Mouse (Mus musculus) lung, embryonic 15.5 days (tissue): Measurements from ENCODE around the gene Aoc2. TPM values are rescaled to one million over a fixed set of nuclear protein-coding genes. Genes with fewer than 3 reads are reported as not detected.
"Not testable (repeated sequence)": the region's sequence is repeated elsewhere in the genome, so short reads cannot be mapped to it uniquely, and the experiment has no call there.

Experiments
- ATAC-seq: fragments of 200-750 bp; cut with Nextera tagmentation; 2 replicates; pipeline ENCODE4 v1.8.0; 2017; ENCODE audit warnings: moderate number of reproducible peaks, borderline replicate concordance; ENCODE audit not compliant: low FRiP score, low TSS enrichment; ENCODE audit errors: extremely low read depth
- H3K27ac ChIP-seq: fragments of 300-500 bp; sonication (generic); 2 replicates; pipeline ENCODE4 v1.5.1; 2015; ENCODE audit warnings: moderate library complexity, mild to moderate bottlenecking, inconsistent platforms
- H3K27me3 ChIP-seq: fragments of 300-500 bp; sonication (generic); 2 replicates; pipeline ENCODE4 v1.6.1; 2015; ENCODE audit warnings: inconsistent platforms
- H3K36me3 ChIP-seq: fragments of 300-500 bp; sonication (generic); 2 replicates; pipeline ENCODE4 v1.6.1; 2015; ENCODE audit warnings: inconsistent platforms
- H3K4me1 ChIP-seq: fragments of 300-500 bp; sonication (generic); 2 replicates; pipeline ENCODE4 v1.6.1; 2015; ENCODE audit warnings: inconsistent platforms
- H3K4me2 ChIP-seq: fragments of 300-500 bp; sonication (generic); 2 replicates; pipeline ENCODE4 v1.6.1; 2015; ENCODE audit warnings: inconsistent platforms, mild to moderate bottlenecking, moderate library complexity
- H3K4me3 ChIP-seq: fragments of 300-500 bp; sonication (generic); 2 replicates; pipeline ENCODE4 v1.5.1; 2015; ENCODE audit warnings: mild to moderate bottlenecking, inconsistent platforms
- H3K9ac ChIP-seq: fragments of 300-500 bp; sonication (generic); 2 replicates; pipeline ENCODE4 v1.6.1; 2015; ENCODE audit warnings: inconsistent platforms
- H3K9me3 ChIP-seq: fragments of 300-500 bp; sonication (generic); 2 replicates; pipeline ENCODE4 v1.6.1; 2016; ENCODE audit warnings: inconsistent platforms
- WGBS: fragments of 180-500 bp; shearing (Covaris S2); methylation state at CpG from one replicate; pipeline ENCODE4 v1.1.7; 2015; 5-methylcytosine and 5-hydroxymethylcytosine counted together
- polyA plus RNA-seq: library from polyadenylated mRNA; unstranded; fragments of >200 nt; fragmentation: Nextera tagmentation; extraction: Ambion mirVana; gene quantifications from 2 replicates; pipeline ENCODE4 v1.2.1, GENCODE M21; 2015

The Aoc2 gene
- polyA plus RNA-seq, 1 experiment from 2014 or later: 1.2 TPM

DNA sequence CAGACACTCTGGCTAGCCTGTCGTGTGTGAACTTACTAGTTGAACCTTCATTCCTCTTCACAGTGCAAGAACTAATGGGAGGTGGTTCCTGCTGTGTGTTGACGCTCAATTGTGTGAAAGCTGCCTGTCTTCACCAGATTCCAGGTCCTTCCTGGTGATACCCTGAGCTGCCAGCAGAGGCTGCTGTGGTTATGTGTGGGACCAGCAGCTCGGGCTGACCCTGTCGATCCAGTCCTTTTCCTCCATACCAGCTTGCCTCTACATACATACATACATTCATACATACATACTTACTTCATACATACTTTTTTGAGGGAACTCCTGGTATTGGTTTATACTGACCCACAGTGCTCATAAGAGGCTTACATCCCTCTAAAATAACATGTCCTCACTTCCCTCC lies 1.3 kb upstream of the Aoc2 start:
- peak; percentile 62; the same call in 1 of the 2 replicates for ATAC-seq
- Histone ChIP-seq H3K36me3 (peaks cover 71% of the 10 kb centered on the region), H3K4me3 (no peak overlapping the region), H3K9me3 (no peaks in the 10 kb centered on the region), H3K27ac (no peak overlapping the region), H3K4me1 (no peaks in the 10 kb centered on the region), H3K4me2 (no peak overlapping the region), H3K9ac (no peak overlapping the region), H3K27me3 (no peaks in the 10 kb centered on the region)
- 12% methylated on average over 4 of the region's 4 CpGs for WGBS

DNA sequence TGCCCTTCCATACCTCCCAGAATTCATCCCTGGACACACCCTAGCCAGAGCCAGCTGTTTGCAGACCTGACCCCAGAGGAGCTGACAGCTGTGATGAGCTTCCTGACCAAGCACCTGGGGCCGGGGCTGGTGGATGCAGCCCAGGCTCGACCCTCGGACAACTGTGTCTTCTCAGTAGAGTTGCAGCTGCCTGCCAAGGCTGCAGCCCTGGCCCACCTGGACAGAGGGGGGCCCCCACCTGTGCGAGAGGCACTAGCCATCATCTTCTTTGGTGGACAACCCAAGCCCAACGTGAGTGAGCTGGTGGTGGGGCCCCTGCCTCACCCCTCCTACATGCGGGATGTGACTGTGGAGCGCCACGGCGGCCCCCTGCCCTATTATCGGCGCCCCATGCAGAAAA lies 338 bp downstream of the Aoc2 start:
- H3K9ac ChIP-seq, H3K4me1 ChIP-seq, H3K27me3 ChIP-seq, H3K27ac ChIP-seq, ATAC-seq, H3K4me2 ChIP-seq, H3K9me3 ChIP-seq, H3K4me3 ChIP-seq: not testable (repeated sequence)
- WGBS: 88% methylated on average over 11 of the region's 11 CpGs
- H3K36me3 ChIP-seq: peaks cover 55% of the 10 kb centered on the region

DNA sequence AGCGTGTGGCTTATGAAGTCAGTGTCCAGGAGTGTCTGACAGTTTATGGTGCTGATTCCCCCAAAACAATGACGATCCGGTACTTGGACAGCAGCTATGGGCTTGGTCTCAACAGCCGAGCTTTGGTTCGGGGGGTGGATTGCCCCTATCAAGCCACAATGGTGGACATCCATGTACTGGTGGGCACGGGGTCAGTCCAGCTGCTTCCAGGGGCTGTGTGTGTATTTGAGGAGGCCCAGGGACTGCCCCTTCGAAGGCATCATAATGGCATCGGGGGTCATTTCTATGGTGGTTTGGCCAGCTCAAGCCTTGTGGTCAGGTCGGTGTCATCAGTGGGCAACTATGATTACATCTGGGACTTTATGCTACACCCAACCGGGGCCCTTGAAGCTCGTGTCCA lies 1.3 kb downstream of the Aoc2 start:
- Histone ChIP-seq H3K4me2 (no peak overlapping the region), H3K4me1 (no peaks in the 10 kb centered on the region; the same call in 1 of the 2 replicates), H3K4me3 (no peak overlapping the region), H3K27ac (no peak overlapping the region), H3K27me3 (no peaks in the 10 kb centered on the region), H3K36me3 (peaks cover 45% of the 10 kb centered on the region), H3K9me3 (no peaks in the 10 kb centered on the region), H3K9ac (no peak overlapping the region)
- ATAC-seq: no peak
- 83% methylated on average over 11 of the region's 11 CpGs for WGBS

DNA sequence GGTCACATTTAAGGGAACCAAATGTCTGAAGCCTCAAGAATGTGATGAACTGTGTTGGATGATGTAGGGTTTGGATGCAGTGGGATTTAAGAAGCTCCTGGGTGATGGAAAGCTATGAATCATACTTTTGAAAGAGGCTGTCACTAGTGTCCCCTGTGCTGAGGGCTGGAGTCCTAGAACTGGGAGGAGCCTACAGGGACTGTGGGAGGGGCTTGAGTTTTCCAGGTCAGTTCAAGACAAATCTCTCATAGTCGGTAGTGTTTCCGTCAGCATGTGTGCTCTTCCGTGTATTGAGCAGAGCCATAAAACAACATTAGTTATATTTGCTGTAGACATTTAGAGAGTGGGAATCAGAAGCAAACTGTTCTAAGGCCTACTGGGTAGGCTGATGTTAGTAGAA lies 2.4 kb downstream of the Aoc2 start:
- H3K9me3 ChIP-seq: no peaks in the 10 kb centered on the region
- no peak overlapping the region for H3K9ac ChIP-seq
- H3K4me2 ChIP-seq: no peak overlapping the region
- no peak for ATAC-seq
- no peaks in the 10 kb centered on the region; the same call in 1 of the 2 replicates for H3K4me1 ChIP-seq
- H3K27me3 ChIP-seq: no peaks in the 10 kb centered on the region
- H3K4me3 ChIP-seq: no peak overlapping the region
- H3K27ac ChIP-seq: no peak overlapping the region
- 51% methylated on average over 3 of the region's 3 CpGs for WGBS
- H3K36me3 ChIP-seq: peaks cover 34% of the 10 kb centered on the region

DNA sequence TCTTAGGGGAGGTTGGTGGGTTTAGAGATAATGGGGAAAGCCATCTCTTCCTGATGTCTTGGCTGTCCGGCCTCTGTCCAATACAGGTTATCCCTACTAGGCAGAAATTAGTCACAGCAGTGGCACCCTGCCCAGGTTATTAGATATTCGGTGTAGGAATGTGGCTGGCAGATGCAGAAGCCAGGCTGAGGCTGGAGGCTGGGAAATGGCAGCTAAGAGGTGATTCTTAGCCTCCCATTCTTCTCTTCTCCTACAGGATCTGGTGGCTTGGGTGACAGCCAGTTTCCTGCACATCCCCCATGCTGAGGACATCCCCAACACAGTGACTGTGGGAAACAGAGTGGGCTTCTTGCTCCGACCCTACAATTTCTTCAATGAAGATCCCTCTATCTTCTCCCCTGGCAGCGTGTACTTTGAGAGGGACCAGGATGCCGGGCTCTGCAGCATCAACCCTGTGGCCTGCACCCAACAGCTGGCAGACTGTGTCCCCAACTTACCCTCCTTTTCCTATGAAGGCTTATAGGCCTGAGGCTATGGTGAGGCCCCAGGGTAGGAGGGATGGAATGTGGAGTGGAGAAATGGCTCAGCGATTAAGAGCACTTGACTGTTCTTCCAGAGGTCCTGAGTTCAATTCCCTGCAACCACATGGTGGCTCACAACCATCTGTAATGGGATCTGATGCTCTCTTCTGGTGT lies 4.2 kb downstream of the Aoc2 start:
- H3K4me1 ChIP-seq: no peaks in the 10 kb centered on the region; the same call in 1 of the 2 replicates
- H3K9me3 ChIP-seq: no peaks in the 10 kb centered on the region
- no peak for ATAC-seq
- no peak overlapping the region for H3K4me3 ChIP-seq
- no peak overlapping the region for H3K4me2 ChIP-seq
- no peaks in the 10 kb centered on the region for H3K27me3 ChIP-seq
- no peak overlapping the region for H3K9ac ChIP-seq
- peaks cover 17% of the 10 kb centered on the region for H3K36me3 ChIP-seq
- WGBS: 63% methylated on average over 6 of the region's 6 CpGs
- no peak overlapping the region for H3K27ac ChIP-seq

DNA sequence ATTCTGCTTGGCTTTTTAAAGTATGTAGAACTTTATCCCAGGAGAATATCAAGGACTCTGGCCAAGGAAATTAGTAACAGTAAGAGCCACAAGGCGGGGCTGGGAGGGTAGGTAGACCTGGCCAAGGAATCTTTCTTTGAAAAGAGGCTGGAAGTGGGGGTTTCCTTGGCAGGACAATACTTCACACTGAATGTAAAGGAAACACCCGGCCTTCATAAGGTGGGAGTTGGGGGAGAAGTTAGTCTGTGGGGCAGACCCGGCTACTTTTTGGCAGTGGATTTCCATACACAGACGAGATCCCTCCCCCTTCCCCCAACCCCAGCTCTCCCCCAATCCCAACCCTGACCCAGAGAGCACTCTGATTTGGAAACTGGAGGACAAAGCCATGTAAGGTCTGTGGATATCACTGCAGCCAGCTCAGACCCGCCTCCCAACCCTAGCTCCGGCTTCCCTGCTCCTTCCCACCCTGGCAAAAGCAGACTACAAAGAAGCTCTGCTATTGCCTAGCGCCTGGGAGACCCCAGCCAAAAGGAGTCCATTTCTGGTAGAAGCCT lies 5.6 kb downstream of the Aoc2 start, which contains the start of gene Aoc3:
Gene Aoc3 (plus strand): TSS at position 235 of the 554 bp plus-strand sequence.
- no peaks in the 10 kb centered on the region for H3K27me3 ChIP-seq
- H3K4me3 ChIP-seq: no peak within 1 kb of the TSS
- H3K9me3 ChIP-seq: no peaks in the 10 kb centered on the region
- H3K4me2 ChIP-seq: peak within 1 kb of the TSS; percentile 13; the same call in 1 of the 2 replicates
- H3K9ac ChIP-seq: no peak within 1 kb of the TSS
- H3K4me1 ChIP-seq: no peaks in the 10 kb centered on the region; the same call in 1 of the 2 replicates
- H3K27ac ChIP-seq: no peak within 1 kb of the TSS
- peaks cover 4% of the 10 kb centered on the region; the same call in 1 of the 2 replicates for H3K36me3 ChIP-seq
- ATAC-seq: 0 out of 2 replicates have a peak, but pooled peaks have one; percentile 36
- 59% methylated on average over 7 of the region's 7 CpGs for WGBS

DNA sequence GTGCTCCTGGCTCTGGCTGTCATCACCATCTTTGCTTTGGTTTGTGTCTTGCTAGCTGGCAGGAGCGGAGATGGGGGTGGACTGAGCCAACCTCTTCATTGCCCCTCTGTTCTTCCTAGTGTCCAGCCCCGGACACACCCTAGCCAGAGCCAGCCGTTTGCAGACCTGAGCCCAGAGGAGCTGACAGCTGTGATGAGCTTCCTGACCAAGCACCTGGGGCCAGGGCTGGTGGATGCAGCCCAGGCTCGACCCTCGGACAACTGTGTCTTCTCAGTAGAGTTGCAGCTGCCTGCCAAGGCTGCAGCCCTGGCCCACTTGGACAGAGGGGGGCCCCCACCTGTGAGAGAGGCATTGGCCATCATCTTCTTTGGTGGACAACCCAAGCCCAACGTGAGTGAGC lies 6.1 kb downstream of the Aoc2 start:
- H3K4me1 ChIP-seq, H3K36me3 ChIP-seq, H3K4me3 ChIP-seq, H3K27ac ChIP-seq, H3K27me3 ChIP-seq, H3K9ac ChIP-seq, H3K9me3 ChIP-seq: not testable (repeated sequence)
- 75% methylated on average over 6 of the region's 6 CpGs for WGBS
- H3K4me2 ChIP-seq: peak overlapping the region; percentile 13; the same call in 1 of the 2 replicates
- 0 out of 2 replicates have a peak, but pooled peaks have one; percentile 20 for ATAC-seq

DNA sequence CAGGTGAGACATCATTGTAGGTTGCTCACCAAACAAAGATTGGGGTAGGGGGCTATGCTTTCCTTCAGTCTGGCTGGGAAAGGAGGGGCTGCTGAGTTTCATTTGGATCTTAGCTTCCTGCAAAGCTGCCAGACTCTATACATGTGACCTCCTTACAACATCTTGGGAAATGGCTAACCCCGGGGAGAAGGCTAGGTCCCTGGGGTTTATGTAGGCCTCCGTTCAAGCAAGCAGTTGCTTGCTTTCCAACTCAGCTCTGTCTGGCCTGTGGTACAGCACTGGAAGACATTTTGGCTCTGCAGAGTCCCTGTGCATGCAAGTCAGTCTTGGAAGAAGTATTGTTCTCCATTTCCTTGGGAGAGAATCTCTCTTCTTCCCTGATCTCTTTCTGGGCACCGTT lies 7.7 kb downstream of the Aoc2 start:
- no peaks in the 10 kb centered on the region for H3K27me3 ChIP-seq
- WGBS: 74% methylated on average over 3 of the region's 3 CpGs
- no peaks in the 10 kb centered on the region for H3K9me3 ChIP-seq
- H3K27ac ChIP-seq: no peak overlapping the region
- no peak overlapping the region for H3K4me3 ChIP-seq
- peaks cover 2% of the 10 kb centered on the region for H3K4me1 ChIP-seq
- H3K36me3 ChIP-seq: no peaks in the 10 kb centered on the region
- H3K9ac ChIP-seq: no peak overlapping the region
- H3K4me2 ChIP-seq: no peak overlapping the region
- ATAC-seq: no peak

DNA sequence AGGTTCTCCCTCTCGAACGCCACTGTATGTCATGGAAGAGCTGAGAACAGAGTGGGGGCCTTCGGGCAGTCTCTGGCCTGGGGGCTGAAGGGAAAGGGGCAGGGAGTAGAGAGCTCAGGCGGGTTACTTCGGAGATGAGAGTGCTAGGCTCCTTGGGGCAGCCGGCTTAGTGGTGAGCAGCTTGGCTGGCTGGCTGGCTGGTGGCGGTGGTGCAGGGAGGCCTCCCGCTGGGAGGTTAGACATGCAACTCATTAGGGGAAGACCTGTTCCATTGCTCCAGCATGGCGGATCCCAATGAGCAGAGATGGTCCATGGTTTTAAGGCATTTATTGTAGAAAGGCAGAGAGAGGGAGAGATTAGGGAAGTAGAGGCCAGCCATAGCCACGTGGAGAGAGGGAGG lies 9.2 kb downstream of the Aoc2 start:
- H3K4me3 ChIP-seq: no peak overlapping the region
- no peak overlapping the region for H3K9ac ChIP-seq
- WGBS: 46% methylated on average over 10 of the region's 10 CpGs

DNA sequence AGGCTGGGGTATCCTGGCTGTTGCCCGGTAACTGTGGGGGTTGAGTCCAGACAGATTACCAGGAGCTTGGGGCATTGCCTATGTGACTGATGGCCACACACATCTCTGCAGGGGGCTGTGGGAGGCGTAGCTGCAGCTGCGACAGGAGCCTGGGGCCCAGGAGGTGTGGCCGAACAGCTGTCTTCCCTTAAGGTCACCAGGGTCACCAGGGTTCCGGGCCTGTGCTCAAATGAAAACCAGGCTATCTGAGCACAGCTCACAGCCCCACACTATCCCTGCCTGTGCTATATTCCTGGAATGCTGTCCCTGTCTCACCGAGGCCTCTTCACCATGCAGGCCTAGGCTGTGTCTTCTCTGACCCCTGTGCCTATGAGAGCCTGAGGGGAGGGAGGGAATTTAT lies 9.7 kb downstream of the Aoc2 start:
- Histone ChIP-seq H3K4me2 (no peak overlapping the region), H3K4me3 (no peak overlapping the region), H3K9me3 (no peaks in the 10 kb centered on the region), H3K27ac (no peak overlapping the region), H3K36me3 (no peaks in the 10 kb centered on the region), H3K27me3 (no peaks in the 10 kb centered on the region), H3K9ac (no peak overlapping the region), H3K4me1 (peaks cover 6% of the 10 kb centered on the region)
- ATAC-seq: no peak
- WGBS: 17% methylated on average over 6 of the region's 6 CpGs

More for the DNA sequence above, 9.2 kb downstream of the Aoc2 start:
- H3K27ac ChIP-seq: no peak overlapping the region
- H3K36me3 ChIP-seq: no peaks in the 10 kb centered on the region
- H3K9me3 ChIP-seq: no peaks in the 10 kb centered on the region
- no peaks in the 10 kb centered on the region for H3K27me3 ChIP-seq
- no peak for ATAC-seq
- H3K4me1 ChIP-seq: peaks cover 6% of the 10 kb centered on the region
- H3K4me2 ChIP-seq: 0 out of 2 replicates have a peak overlapping the region, but pooled peaks have one; percentile 4

DNA sequence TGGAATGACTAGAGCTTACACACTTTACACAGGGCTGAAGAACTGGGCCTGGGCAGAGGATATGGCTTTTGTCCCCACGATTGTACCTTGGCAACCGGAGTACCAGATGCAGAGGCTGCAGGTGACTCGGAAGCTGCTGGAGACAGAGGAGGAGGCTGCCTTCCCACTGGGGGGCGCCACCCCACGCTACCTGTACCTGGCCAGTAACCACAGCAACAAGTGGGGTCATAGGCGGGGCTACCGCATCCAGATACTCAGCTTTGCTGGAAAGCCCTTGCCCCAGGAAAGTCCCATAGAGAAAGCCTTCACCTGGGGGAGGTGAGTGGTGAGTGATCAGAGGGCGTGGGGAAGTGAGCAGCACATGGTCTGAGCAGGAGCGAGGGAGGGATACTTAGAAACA lies 10.8 kb downstream of the Aoc2 start:
- WGBS: 73% methylated on average over 9 of the region's 9 CpGs
- no peak for ATAC-seq

DNA sequence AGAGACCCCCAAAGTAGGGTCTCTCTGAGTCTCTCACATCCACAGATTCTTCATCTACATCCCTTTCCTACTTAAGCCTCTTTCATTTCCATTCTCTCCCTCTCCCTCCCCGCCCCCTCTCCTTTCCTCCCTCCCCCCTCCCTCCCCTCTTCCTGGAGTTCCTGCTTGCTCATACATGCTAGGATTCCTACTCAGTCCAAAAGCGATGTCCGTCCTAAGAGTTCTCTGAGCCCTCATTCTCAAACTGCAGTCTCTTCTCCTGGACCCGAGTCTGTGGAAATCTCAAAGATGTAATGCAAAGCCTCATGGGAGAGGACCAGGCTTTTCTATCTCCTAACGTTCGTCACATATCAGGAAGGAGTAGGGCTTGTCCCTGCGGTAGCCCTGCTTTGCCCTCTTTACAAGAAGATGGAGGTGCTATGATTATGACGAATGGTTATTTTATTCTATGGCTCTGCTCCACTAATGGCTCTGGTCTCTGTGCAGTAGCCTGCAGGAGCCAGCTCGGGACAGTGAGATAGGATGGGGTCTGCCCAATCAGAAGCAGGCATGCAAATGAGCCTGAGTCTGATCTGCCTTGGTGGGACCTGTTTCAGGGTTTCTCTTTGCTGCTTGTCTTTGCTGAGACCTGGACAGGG lies 13.4 kb downstream of the Aoc2 start:
- no peaks in the 10 kb centered on the region for H3K27me3 ChIP-seq
- no peaks in the 10 kb centered on the region for H3K9me3 ChIP-seq
- no peak overlapping the region for H3K9ac ChIP-seq
- H3K4me3 ChIP-seq: peak overlapping the region; percentile 19
- 3% methylated on average over 9 of the region's 9 CpGs for WGBS
- H3K36me3 ChIP-seq: no peaks in the 10 kb centered on the region
- peaks cover 6% of the 10 kb centered on the region for H3K4me1 ChIP-seq
- H3K27ac ChIP-seq: peak overlapping the region; percentile 7; the same call in 1 of the 2 replicates
- peak overlapping the region; percentile 56 for H3K4me2 ChIP-seq
- ATAC-seq: peak; percentile 84; the same call in 1 of the 2 replicates

More for the DNA sequence above, 10.8 kb downstream of the Aoc2 start:
- Histone ChIP-seq H3K9ac (no peak overlapping the region), H3K4me3 (no peak overlapping the region), H3K4me2 (no peak overlapping the region), H3K9me3 (no peaks in the 10 kb centered on the region), H3K4me1 (peaks cover 6% of the 10 kb centered on the region), H3K36me3 (no peaks in the 10 kb centered on the region), H3K27ac (no peak overlapping the region), H3K27me3 (no peaks in the 10 kb centered on the region)
